Mouse (Mus musculus): ENCODE measurements around the gene Zranb1.

Zranb1 gene

DNA sequence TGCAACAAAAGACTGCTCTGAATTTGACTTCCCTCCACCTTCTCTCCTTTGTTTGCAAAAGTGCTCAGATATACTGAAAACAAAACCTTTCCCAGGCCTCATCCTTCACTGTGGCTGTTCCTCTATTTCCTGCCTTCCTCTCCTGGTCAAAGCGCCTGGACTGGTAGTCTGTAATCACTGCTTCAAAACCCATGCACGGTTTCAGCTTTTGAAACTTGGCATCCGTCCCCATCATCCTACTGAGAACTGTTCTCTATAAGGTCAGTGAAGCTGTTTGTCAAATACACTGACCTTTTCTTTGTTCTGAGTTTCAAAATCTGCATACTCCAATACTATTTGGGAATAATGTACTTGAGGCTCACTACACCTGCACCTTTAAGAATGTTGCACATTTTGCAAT is 3.7 kb upstream of the Zranb1 start:
- no peak for DNase-seq (ENCODE audit: low spot score in 2 of 2)

- DNase-seq (ENCODE audit: low spot score in 2 of 2), result no peak
These were observed 887 bp upstream of the Zranb1 start for GRCm38 (mm10) chr7:132930055-132930454.

- peak; percentile 41 to 78 for DNase-seq (ENCODE audit: low spot score in 2 of 2)
These were observed 814 bp downstream of the Zranb1 start for GRCm38 (mm10) chr7:132931560-132932351.

DNA sequence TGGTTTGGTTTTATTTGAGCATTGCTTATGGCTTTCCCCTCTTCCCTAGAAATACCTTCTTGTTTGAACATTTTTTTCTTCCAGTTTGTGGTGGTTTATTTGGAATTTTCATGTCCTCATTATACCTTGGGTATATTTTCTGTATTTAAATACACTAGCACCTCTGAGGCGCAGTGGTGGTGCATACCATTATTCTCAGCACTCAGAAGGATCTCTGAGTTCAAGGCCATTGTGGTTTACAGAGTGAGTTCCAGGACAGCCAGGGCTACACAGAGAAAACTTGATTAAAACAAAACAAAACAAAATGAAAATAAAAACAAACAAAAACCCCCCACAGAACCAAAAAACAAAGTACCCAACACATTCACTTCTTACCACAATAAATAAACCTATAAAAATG is 2.4 kb downstream of the Zranb1 start:
- no peak for DNase-seq (ENCODE audit: low spot score in 2 of 2)

- DNase-seq (ENCODE audit: low spot score in 2 of 2), result no peak
These were observed 3.8 kb downstream of the Zranb1 start for GRCm38 (mm10) chr7:132934743-132935142.

DNA sequence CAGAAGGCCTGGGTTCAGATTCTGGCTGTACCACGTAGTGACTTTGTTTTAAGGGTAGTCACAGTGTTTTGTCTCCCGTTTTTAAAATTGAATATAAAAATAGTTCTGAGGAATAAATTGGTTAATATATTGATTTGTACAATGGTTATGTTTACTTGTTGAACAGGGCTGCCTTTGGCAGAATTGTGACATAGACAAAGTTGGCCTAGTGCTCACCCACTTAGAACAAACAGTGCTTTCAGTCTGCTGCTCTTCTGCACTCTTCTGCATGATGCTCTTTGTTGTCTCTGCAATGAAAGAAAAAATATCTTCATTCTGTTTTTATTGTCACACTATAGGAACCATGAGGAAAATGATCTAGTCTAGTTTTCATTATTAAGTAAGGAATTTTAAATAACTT is 8.2 kb downstream of the Zranb1 start:
- no peak for DNase-seq (ENCODE audit: low spot score in 2 of 2)

DNA sequence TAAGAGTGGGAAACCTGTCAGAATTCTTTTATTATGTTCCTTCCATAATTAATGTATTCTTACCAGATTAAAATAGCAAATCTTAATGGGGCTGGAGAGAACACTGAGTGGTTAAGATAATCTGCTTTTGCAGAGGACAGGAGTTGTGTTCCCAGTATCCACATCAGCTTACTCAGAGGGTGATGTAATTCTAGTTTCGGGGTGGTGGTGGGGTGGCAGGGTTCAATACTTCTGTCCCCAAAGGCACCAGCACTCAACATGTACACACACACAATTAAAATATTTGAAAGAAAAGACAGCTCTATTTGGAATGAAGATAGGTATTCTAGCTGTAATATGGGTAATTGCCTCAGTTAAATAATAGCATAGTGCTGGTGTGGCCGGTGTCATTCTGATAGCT is 9.6 kb downstream of the Zranb1 start:
- DNase-seq (ENCODE audit: low spot score in 2 of 2), result no peak

- DNase-seq (ENCODE audit: low spot score in 2 of 2), result no peak
These were observed 19.0 kb downstream of the Zranb1 start for GRCm38 (mm10) chr7:132949968-132950367.

DNA sequence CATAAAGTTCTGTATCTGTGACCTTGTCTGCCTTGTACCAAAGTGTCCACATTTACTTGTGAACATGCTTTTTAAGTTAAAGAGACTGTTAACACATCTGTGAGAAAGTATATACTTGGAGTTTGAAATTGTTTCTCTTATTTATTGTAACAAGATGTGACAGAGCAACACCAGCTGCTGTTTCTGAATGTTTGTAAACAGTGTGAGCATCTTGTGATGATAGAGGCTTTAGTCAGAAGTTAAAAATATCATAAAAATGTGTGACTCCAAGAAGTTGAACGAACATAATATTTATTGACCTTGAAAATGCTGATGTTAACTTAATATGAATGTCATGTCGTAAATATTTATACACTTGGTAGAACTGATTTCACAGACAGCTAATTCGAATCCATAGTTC is 19.7 kb downstream of the Zranb1 start:
- no peak for DNase-seq (ENCODE audit: low spot score in 2 of 2)

DNA sequence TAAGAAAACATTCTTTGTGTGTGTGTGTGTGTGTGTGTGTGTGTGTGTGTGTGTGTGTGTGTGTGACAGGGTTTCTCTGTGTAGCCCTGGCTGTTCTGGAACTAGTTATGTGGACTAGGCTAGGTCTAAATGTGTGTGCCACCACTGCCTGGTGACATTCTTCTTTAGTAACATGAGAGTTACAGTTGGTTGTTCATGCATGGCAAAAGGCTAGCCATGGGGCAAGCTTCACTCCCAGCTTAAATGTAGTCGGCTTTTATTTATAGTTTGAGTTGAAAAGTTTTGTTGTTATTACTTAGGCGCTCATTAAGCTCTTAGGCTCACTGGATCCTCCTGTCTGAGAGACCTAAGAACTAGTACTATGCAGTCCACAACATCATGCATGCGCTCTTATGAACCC is 33.5 kb downstream of the Zranb1 start:
- DNase-seq (ENCODE audit: low spot score in 2 of 2), result no peak

DNA sequence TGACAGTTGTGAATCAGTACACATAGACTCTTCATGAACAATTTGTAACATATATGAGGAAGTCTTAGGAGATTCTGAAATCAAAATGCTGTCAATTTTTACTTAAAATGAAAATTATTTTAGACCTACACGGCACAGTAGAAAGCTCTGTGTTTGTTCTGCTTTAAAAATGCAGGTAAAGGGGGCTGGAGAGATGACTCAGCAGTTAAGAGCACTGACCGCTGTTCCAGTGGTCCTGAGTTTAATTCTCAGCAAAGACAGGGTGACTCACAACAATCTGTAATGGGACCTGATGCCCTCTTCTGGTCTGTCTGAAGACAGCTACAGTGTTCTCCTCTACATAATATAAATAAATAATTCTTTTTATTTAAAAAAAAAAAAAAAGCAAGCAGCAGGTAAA is 34.8 kb downstream of the Zranb1 start:
- no peak for DNase-seq (ENCODE audit: low spot score in 2 of 2)

DNA sequence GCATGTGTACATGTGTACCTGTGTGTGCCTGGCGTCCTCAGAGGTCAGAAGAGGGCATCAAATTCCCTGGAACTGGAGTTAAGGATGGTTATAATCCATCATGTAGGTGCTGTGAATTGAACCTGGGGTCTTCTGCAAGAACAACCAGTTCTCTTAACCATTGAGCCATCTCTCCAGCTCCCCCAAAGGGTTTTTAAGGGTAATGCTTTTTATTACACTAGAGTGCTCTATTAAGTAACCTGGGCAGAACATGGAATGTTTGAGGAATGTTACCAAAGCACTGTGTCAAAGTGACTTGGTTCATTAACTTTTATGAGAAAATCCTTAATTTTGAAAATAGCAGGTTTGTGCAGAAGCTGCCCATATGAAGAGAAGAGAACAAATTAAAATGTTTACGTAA is 41.1 kb downstream of the Zranb1 start:
- DNase-seq (ENCODE audit: low spot score in 2 of 2), result no peak

DNA sequence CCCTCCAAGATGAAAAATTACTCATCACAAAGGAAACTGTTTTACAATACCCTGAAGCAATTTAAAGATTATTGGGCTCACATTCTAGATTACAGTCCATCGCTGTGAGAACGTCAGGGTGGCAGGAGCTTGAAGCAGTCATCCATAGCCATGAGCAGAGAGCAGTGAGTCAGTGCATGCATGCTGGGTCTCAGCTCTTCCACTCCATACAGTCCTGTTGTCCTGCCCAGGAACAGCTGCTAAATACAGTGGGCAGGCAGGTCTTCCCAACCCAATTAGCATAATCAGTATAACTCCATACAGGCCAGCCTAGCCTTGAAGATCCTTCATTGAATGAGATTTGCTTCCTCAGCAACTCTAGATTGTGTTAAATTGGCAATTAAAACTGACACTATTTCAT is 45.1 kb downstream of the Zranb1 start:
- no peak for DNase-seq (ENCODE audit: low spot score in 2 of 2)

DNA sequence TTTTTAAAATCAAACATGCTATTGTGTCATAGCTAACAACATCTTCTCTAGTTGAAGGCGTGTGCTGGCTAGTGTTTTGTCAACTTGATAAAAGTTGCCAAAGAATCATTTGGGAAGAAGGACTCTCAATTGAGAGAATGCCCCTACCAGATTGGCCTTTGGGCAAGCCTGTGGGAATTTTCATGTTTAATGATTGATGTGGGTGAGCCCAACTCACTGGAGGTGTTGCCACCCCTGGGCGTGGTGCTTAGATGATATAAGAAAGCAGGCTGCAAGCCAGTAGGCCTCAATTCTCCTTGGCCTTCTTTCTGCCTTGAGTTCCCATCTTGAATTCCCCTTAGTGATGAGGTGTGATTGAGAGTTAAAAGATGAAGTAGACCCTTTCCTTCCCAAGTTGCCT is 47.0 kb downstream of the Zranb1 start:
- no peak for DNase-seq (ENCODE audit: low spot score in 2 of 2)

DNA sequence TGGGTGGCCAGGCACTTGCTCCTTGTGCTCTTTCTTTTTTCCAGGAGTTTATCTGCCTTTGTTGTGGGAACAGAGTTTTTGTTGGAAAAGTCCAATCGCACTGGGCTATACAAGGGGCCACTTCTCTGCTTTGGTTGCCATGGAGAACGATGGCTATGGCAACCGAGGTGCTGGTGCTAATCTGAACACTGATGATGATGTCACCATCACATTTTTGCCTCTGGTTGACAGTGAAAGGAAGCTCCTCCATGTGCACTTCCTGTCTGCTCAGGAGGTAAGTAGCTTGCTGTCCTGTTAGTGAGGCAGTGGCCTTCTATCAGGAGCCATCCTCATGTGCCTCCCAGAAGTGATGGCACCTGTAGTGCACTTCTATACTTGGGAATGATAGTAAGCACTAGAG is 51.7 kb downstream of the Zranb1 start:
- no peak for DNase-seq (ENCODE audit: low spot score in 2 of 2)

DNA sequence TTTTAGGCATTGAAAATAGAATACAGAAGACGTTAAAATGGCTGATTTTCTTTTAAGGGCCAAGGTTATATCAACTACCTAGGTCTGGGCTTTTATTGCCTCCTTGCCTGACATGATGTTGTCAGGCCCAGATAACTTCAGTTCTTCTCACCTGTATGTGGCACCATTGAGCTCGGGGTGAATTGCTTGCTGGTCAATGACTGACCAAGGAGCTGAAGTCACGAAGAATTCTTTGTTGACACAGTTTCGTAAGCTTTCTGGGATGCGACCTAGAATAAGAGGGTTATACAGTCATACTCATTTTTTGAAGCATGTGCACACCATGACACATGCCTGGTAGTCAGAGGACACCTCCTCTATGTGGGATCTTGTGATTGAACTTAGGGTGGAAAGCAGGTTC is 58.9 kb downstream of the Zranb1 start:
- no peak for DNase-seq (ENCODE audit: low spot score in 2 of 2)

DNA sequence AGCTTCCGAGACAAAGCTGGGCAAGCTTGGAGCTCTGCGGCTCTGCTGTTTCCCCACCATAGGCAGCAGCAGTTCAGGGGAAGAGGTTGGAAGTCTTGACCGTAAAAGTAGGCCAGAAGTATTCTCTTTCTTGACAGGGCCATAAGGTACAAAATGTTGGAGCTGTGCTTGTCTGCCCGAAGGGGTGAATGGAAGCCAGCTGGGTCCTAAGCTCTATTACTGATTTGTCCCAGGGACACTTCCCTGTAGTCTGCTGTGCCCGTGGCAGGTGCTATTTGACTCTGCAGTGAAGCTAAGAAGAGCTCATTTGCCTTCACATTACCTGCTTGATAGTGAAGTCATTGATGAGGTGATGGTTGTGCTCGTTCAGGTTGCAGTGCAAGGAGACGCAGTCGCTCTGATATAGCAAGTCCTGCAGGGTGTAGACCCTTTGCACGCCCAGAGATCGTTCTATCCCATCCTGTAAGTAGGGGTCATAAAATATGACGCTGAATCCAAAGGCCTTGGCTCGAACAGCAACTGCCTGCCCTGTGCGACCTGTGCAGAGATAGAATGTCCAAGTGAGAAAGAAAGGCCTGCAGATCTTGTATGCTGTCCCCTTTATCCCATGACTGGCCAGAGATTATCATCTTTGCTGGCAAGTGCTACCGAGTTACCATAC is 60.4 kb downstream of the Zranb1 start:
- no peak for DNase-seq (ENCODE audit: low spot score in 2 of 2)

DNA sequence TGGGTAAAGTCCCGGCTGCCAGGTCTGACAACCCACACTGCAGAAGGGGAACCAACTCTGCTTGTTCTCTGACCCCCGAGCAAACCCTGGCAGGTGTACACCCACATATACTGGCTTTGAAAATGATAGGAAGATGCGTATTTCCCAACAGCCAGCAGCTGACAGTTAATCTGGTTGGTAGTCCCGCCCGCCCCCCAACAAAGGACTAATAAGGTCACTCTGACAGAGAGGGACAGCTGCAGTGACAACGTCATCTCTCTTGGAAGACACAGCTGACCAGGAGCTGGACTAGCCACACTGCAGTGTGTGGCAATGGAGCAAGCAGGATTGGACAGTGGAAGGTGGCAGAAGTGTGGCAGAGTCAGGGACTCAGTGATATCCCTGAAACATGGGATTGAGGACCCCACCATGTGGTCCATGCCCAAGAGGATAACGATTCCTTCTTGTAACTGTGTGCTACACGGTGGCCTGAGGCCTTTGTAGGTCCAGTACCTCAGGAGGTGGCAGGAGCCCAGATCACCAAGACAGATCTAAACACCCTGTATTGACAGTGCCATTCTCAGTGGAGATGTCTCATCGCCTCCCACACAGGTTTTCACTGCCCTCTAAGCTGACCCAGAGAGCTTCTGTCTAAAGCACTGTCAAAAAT is 62.1 kb downstream of the Zranb1 start:
- DNase-seq (ENCODE audit: low spot score in 2 of 2), result peak in 1 of 2 experiments; percentile 45

- peak in 1 of 2 experiments; percentile 52 for DNase-seq (ENCODE audit: low spot score in 2 of 2)
These were observed 63.2 kb downstream of the Zranb1 start for GRCm38 (mm10) chr7:132994120-132994519.

DNA sequence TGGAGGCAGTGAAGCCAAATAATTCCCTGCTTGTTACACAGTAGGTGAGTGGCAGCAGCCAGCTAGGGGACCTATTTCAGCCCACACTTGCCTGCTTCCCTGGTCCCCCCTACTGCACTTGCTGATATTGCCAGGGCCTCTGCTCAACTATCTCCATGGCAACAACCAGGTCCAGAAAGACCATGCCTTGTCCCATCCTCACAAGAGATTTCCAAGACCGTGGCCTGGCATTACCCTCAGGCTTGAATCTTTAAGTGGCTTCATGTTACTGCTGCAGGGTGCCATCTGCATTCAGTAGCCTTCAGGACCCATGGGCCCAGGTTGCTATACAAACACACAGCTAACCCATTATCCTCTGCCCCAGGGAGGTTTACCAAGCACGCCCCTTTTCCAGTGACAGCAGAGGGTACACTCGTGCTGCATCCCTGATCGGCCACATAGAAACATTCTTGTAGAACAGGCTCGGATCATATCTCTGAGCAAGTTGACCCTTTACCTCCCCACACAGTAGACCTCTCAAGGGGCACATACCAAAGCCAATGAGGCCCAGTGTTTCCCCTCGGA is 63.8 kb downstream of the Zranb1 start:
- no peak for DNase-seq (ENCODE audit: low spot score in 2 of 2)

- DNase-seq (ENCODE audit: low spot score in 2 of 2), result peak in 1 of 2 experiments; percentile 61
These were observed 65.4 kb downstream of the Zranb1 start for GRCm38 (mm10) chr7:132996391-132996790.

GRCm38 (mm10) chr7:132998639-132999038 is 67.7 kb downstream of the Zranb1 start:
- DNase-seq (ENCODE audit: low spot score in 2 of 2), result no peak

- no peak for DNase-seq (ENCODE audit: low spot score in 2 of 2)
These were observed 68.1 kb downstream of the Zranb1 start for GRCm38 (mm10) chr7:132999061-132999460.
